Mouse (Mus musculus): ENCODE results near the gene Gm42791. TPM values are rescaled to one million over a fixed set of nuclear protein-coding genes. Genes with fewer than 3 reads are reported as not detected.

The Gm42791 gene
- total RNA-seq, 1 experiment from 2014 or later, result not detected

DNA sequence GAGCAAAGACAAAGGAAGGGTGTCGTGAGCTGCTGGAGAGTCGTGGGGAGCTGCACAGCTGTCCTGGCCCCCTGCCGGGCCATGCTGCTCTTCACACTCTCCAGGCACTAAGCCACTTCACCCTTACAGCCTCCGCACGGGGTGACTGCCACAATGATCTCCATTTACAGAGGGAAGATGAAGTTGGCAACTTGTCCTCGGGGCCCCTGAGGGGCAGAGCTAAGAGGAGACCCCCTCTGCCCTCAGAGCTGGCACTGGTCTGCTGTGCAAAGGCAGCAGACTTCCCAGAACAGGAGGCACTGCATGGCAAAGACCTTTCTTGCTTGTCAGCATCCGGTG is 85.9 kb downstream of the Gm42791 start:
- no peak for ATAC-seq (replicated peaks; ENCODE audit: insufficient number of reproducible peaks, low FRiP score, low TSS enrichment, poor library complexity, severe bottlenecking)

- ATAC-seq (replicated peaks; ENCODE audit: insufficient number of reproducible peaks, low FRiP score, low TSS enrichment, poor library complexity, severe bottlenecking), result no peak
These were observed 86.5 kb downstream of the Gm42791 start for GRCm38 (mm10) chr5:148908191-148909056.

GRCm38 (mm10) chr5:148906305-148906704 is 88.6 kb downstream of the Gm42791 start:
- ATAC-seq (replicated peaks; ENCODE audit: insufficient number of reproducible peaks, low FRiP score, low TSS enrichment, poor library complexity, severe bottlenecking), result no peak

GRCm38 (mm10) chr5:148904846-148905245 is 90.1 kb downstream of the Gm42791 start:
- no peak for ATAC-seq (replicated peaks; ENCODE audit: insufficient number of reproducible peaks, low FRiP score, low TSS enrichment, poor library complexity, severe bottlenecking)

- no peak for ATAC-seq (replicated peaks; ENCODE audit: insufficient number of reproducible peaks, low FRiP score, low TSS enrichment, poor library complexity, severe bottlenecking)
These were observed 95.6 kb downstream of the Gm42791 start for GRCm38 (mm10) chr5:148899361-148899760.

DNA sequence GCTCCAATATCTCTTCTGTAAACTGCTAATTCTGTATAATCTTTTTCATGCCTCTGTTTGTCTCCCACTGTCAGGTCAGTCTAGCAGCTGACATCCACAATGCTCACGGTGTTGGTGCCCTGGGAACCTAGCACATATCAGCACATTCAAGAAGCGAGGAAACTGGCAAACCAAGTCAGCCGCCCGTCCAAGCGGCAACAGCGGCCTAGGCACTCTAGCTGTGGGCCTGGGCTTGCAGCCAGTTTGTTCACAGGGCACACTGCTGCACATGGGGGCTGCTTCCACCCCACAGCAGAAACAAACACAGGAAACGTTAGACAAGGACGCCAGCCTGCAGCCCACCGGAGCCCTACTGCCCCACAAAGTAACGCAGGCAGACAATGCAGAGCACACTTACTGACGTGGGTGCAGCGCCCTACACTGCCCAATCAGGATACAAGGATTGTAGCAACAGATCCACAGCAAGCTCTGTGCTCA is 97.0 kb downstream of the Gm42791 start:
- no peak for ATAC-seq (replicated peaks; ENCODE audit: insufficient number of reproducible peaks, low FRiP score, low TSS enrichment, poor library complexity, severe bottlenecking)

GRCm38 (mm10) chr5:148897069-148897702 is 97.8 kb downstream of the Gm42791 start:
- ATAC-seq (replicated peaks; ENCODE audit: insufficient number of reproducible peaks, low FRiP score, low TSS enrichment, poor library complexity, severe bottlenecking), result no peak

- ATAC-seq (replicated peaks; ENCODE audit: insufficient number of reproducible peaks, low FRiP score, low TSS enrichment, poor library complexity, severe bottlenecking), result no peak
These were observed 98.4 kb downstream of the Gm42791 start for GRCm38 (mm10) chr5:148896515-148896914.

DNA sequence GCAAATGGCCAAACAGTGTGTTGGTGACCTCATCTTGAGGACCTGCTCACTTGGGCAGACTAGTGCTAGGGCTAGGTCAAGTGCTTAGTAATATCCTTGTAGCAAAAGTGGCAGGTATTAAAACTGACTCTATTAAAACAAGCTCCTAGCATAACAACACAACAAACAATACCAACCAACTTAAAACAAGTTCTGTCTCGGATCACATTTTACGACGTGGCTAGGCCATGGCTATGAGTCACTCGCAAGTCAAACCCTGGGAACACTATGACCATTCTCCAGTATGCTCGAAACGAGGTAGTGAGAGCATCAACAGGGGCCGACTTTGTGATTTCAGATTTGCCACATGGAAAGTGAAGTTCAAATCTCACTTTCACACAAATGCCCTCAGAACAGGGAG is 99.1 kb downstream of the Gm42791 start:
- ATAC-seq (replicated peaks; ENCODE audit: insufficient number of reproducible peaks, low FRiP score, low TSS enrichment, poor library complexity, severe bottlenecking), result no peak

- ATAC-seq (replicated peaks; ENCODE audit: insufficient number of reproducible peaks, low FRiP score, low TSS enrichment, poor library complexity, severe bottlenecking), result no peak
These were observed 99.9 kb downstream of the Gm42791 start for GRCm38 (mm10) chr5:148895034-148895433.

- no peak for ATAC-seq (replicated peaks; ENCODE audit: insufficient number of reproducible peaks, low FRiP score, low TSS enrichment, poor library complexity, severe bottlenecking)
These were observed 104.7 kb downstream of the Gm42791 start for GRCm38 (mm10) chr5:148890237-148890636.

GRCm38 (mm10) chr5:148888032-148888431 is 106.9 kb downstream of the Gm42791 start:
- no peak for ATAC-seq (replicated peaks; ENCODE audit: insufficient number of reproducible peaks, low FRiP score, low TSS enrichment, poor library complexity, severe bottlenecking)

DNA sequence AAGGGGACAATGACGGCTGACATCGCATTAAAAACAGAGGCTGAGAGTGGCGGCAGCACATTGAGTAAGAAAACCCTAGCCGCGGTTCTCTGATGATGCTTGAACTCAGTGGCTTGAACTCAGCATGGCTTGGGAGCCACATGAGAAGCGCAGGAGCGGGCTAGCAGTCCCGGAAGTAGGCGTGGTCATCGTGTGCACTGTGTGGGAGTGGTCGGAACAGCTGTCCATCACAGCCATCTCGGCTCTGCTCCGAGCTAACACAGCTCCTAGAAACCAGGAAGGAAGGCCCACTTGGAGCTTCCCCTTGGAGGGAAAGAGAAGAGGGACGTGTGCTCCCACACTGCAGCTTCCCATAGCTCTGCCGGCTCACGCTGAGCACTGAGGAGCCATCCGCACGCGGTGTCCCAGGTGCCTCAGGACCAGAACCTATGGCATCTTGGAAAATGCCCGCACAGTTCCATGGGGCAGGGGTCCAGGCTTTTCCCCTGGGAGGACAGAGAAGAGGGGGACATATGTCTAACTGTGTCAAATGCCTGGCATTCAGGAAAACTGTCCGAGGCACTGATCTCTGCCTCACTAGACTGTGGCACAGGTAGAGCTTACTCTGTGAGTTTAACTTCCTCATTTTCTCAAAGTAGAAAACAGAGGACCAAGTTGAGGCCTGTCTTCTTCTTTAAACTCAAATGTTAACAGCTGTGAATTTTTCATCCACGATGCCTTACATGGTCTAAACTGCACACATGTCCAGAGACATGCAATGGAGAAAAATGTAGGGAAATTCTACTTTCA is 108.9 kb downstream of the Gm42791 start:
- no peak for ATAC-seq (replicated peaks; ENCODE audit: insufficient number of reproducible peaks, low FRiP score, low TSS enrichment, poor library complexity, severe bottlenecking)

DNA sequence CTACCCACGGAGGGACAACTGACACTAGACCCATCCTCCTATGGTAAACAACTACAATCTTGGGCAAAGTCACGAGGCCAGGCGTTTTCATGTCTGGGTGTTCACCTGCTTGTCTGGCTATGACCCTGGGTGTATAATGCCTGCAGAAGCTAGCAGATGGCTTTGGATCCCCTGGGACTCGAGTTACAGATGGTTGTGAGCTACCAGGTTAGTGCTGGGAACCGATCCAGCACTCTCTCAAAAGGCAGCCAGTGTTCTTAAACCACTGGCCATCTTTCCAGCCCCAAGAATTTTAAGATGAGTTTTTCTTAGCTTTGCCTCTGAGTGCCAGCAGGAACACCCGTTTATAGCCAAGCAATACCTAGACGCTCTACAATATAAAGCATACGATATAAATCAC is 111.3 kb downstream of the Gm42791 start:
- ATAC-seq (replicated peaks; ENCODE audit: insufficient number of reproducible peaks, low FRiP score, low TSS enrichment, poor library complexity, severe bottlenecking), result no peak

DNA sequence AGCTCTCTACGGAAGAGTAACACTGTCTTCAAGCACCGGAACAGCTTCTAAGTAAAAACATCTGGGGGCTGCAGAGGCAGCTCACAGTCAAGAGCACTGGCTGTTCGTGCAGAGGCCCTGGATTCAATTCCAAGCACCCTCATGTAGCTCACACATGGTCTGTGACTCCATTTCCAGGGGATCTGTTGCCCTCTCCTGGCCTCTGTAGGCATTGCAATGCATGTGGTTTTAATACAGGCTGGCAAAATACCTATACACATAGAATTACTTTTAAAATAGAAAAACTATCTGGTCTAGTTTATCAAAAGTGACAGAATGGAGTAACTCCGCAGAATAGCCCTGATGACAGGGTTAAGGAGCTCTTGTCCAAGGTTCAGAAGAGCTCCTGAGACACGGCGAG is 115.7 kb downstream of the Gm42791 start:
- no peak for ATAC-seq (replicated peaks; ENCODE audit: insufficient number of reproducible peaks, low FRiP score, low TSS enrichment, poor library complexity, severe bottlenecking)

- no peak for ATAC-seq (replicated peaks; ENCODE audit: insufficient number of reproducible peaks, low FRiP score, low TSS enrichment, poor library complexity, severe bottlenecking)
These were observed 121.8 kb downstream of the Gm42791 start for GRCm38 (mm10) chr5:148873116-148873515.

GRCm38 (mm10) chr5:148869583-148869982 is 125.4 kb downstream of the Gm42791 start:
- no peak for ATAC-seq (replicated peaks; ENCODE audit: insufficient number of reproducible peaks, low FRiP score, low TSS enrichment, poor library complexity, severe bottlenecking)

DNA sequence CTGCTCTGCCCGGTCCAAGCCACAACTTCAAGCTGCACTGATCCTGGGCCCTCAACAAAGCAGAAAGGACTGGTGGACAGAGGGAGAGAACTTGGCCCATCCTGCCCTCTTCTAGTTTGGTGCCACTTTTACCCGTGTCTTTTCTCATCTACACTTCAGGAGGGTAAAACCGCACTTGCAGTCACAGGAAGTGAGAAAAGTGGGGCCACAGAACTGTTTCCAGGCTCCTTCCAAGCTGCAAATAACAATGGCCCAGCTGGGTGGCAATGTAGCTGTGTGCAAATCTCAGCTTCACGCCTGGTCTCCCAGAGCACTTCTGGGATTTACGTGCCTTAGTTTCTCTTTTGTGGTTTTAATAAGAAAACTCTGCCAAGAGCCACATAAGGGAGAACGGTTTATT is 127.2 kb downstream of the Gm42791 start:
- ATAC-seq (replicated peaks; ENCODE audit: insufficient number of reproducible peaks, low FRiP score, low TSS enrichment, poor library complexity, severe bottlenecking), result peak; percentile 45; the same call in 1 of the 2 replicates

GRCm38 (mm10) chr5:148867171-148867570 is 127.8 kb downstream of the Gm42791 start:
- no peak for ATAC-seq (replicated peaks; ENCODE audit: insufficient number of reproducible peaks, low FRiP score, low TSS enrichment, poor library complexity, severe bottlenecking)

All from monocyte, adult 5-6 weeks (primary cell).